Mouse (Mus musculus) v-Abl transformed pro-B cells (cell line): ENCODE results near the gene Ptch2.

ENCODE experiments used
- in situ Hi-C, 2 experiments: fragments of 400-800 bp; cut with MboI; formaldehyde crosslinking; loops; one replicate each; pipeline ENCODE4 v1.15.1; 2025; ENCODE audit not compliant: unreplicated experiment in 2 of 2

The Ptch2 gene

GRCm38 (mm10) chr4:117125910-117126674 lies 30.2 kb downstream of the Ptch2 start:
- in situ Hi-C loops = loop anchor here in 1 of 2 experiments (25.0 kb wide), 2 partner anchors 414 to 989 kb away; partner anchors contain the start of genes Ccdc163, Mmachc and Tesk2

GRCm38 (mm10) chr4:117126675-117127290 lies 30.9 kb downstream of the Ptch2 start, which contains the start of gene Tctex1d4:
TSS of gene Tctex1d4 (plus strand) at chr4:117126794.
- in situ Hi-C loops = loop anchor here in 1 of 2 experiments (25.0 kb wide), 2 partner anchors 414 to 989 kb away; partner anchors contain the start of genes Ccdc163, Mmachc and Tesk2

- in situ Hi-C loops = loop anchor here in 1 of 2 experiments (25.0 kb wide), 2 partner anchors 416 to 991 kb away; partner anchors contain the start of genes Ccdc163, Mmachc and Tesk2
Measured at GRCm38 (mm10) chr4:117127991-117128686, 32.3 kb downstream of the Ptch2 start.

GRCm38 (mm10) chr4:117130790-117131189 lies 34.9 kb downstream of the Ptch2 start:
- in situ Hi-C loops = loop anchor here (10.0 to 25.0 kb wide), 3 partner anchors 418 to 993 kb away; partner anchors contain the start of genes Ccdc163 (in 1 of the 2), Mmachc (in 1 of the 2) and Tesk2 (in 1 of the 2)

- in situ Hi-C loops = loop anchor here (10.0 to 25.0 kb wide), 3 partner anchors 419 to 994 kb away; partner anchors contain the start of genes Ccdc163 (in 1 of the 2), Mmachc (in 1 of the 2) and Tesk2 (in 1 of the 2)
Measured at GRCm38 (mm10) chr4:117131198-117131597, 35.3 kb downstream of the Ptch2 start.

GRCm38 (mm10) chr4:117131890-117132793 lies 36.3 kb downstream of the Ptch2 start:
- in situ Hi-C loops = loop anchor here (10.0 to 25.0 kb wide), 3 partner anchors 420 to 995 kb away; partner anchors contain the start of genes Ccdc163 (in 1 of the 2), Mmachc (in 1 of the 2) and Tesk2 (in 1 of the 2)

GRCm38 (mm10) chr4:117132794-117133143 lies 36.9 kb downstream of the Ptch2 start:
- in situ Hi-C loops = loop anchor here (10.0 to 25.0 kb wide), 3 partner anchors 420 to 995 kb away; partner anchors contain the start of genes Ccdc163 (in 1 of the 2), Mmachc (in 1 of the 2) and Tesk2 (in 1 of the 2)

GRCm38 (mm10) chr4:117133366-117133796 lies 37.5 kb downstream of the Ptch2 start:
- in situ Hi-C loops = loop anchor here (10.0 to 25.0 kb wide), 3 partner anchors 421 to 996 kb away; partner anchors contain the start of genes Ccdc163 (in 1 of the 2), Mmachc (in 1 of the 2) and Tesk2 (in 1 of the 2)

- in situ Hi-C loops = loop anchor here (10.0 to 25.0 kb wide), 3 partner anchors 422 to 997 kb away; partner anchors contain the start of genes Ccdc163 (in 1 of the 2), Mmachc (in 1 of the 2) and Tesk2 (in 1 of the 2)
Measured at GRCm38 (mm10) chr4:117133817-117134600, 38.1 kb downstream of the Ptch2 start, which contains the start of gene Plk3. TSS of gene Plk3 (minus strand) at chr4:117133963.

GRCm38 (mm10) chr4:117134601-117134995 lies 38.7 kb downstream of the Ptch2 start:
- in situ Hi-C loops = loop anchor here (10.0 to 25.0 kb wide), 3 partner anchors 422 to 997 kb away; partner anchors contain the start of genes Ccdc163 (in 1 of the 2), Mmachc (in 1 of the 2) and Tesk2 (in 1 of the 2)

GRCm38 (mm10) chr4:117136034-117136433 lies 40.2 kb downstream of the Ptch2 start:
- in situ Hi-C loops = loop anchor here (5.0 to 25.0 kb wide), 4 partner anchors 144 to 999 kb away; partner anchors contain the start of genes Ccdc163 (in 1 of the 2), Mmachc (in 1 of the 2), Tesk2 (in 1 of the 2) and Urod (in 1 of the 2)

GRCm38 (mm10) chr4:117138295-117139216 lies 42.7 kb downstream of the Ptch2 start:
- in situ Hi-C loops = loop anchor here (5.0 to 25.0 kb wide), 4 partner anchors 146 to 1001 kb away; partner anchors contain the start of genes Ccdc163 (in 1 of the 2), Mmachc (in 1 of the 2), Tesk2 (in 1 of the 2) and Urod (in 1 of the 2)

GRCm38 (mm10) chr4:117139217-117139612 lies 43.3 kb downstream of the Ptch2 start:
- in situ Hi-C loops = loop anchor here (5.0 to 25.0 kb wide), 4 partner anchors 147 to 1002 kb away; partner anchors contain the start of genes Ccdc163 (in 1 of the 2), Mmachc (in 1 of the 2), Tesk2 (in 1 of the 2) and Urod (in 1 of the 2)

- in situ Hi-C loops = loop anchor here (5.0 to 25.0 kb wide), 5 partner anchors 143 to 1003 kb away; partner anchors contain the start of genes Ccdc163 (in 1 of the 2), Hectd3 (in 1 of the 2), Mmachc (in 1 of the 2) and Tesk2 (in 1 of the 2)
Measured at GRCm38 (mm10) chr4:117140613-117141012, 44.7 kb downstream of the Ptch2 start.

- in situ Hi-C loops = loop anchor here (5.0 to 25.0 kb wide), 5 partner anchors 146 to 1006 kb away; partner anchors contain the start of genes Ccdc163 (in 1 of the 2), Hectd3 (in 1 of the 2), Mmachc (in 1 of the 2) and Tesk2 (in 1 of the 2)
Measured at GRCm38 (mm10) chr4:117143023-117143422, 47.1 kb downstream of the Ptch2 start.

- in situ Hi-C loops = loop anchor here (5.0 to 25.0 kb wide), 4 partner anchors 43 to 1008 kb away; partner anchors contain the start of genes Ccdc163 (in 1 of the 2), Mmachc (in 1 of the 2) and Tesk2 (in 1 of the 2)
Measured at GRCm38 (mm10) chr4:117145248-117145647, 49.4 kb downstream of the Ptch2 start.
